ENCODE assay signal across 8 mouse cellular contexts in genomic region chr6:125081797-125082560, GRCm38 (mm10). TPM values are rescaled to one million over a fixed set of nuclear protein-coding genes. Genes with fewer than 3 reads are reported as not detected.
DNase-seq lines count a peak whose midpoint lies in the region; ATAC-seq and TF ChIP-seq lines count a peak whose summit lies in the region.

No protein-coding gene starts in this region.

- H3K27me3 ChIP-seq in limb, embryonic 11.5 days (ENCODE audit: control insufficient read depth, insufficient read depth, low read length): no peaks in the 10 kb centered on the region
- no peaks in the 10 kb centered on the region for H3K27me3 ChIP-seq in midbrain, embryonic 15.5 days (replicated peaks)
- no peaks in the 10 kb centered on the region for H3K27me3 ChIP-seq in testis, adult 2 months (ENCODE audit: control insufficient read depth, insufficient read depth, low read length)

- H3K4me3 ChIP-seq in limb, embryonic 11.5 days (ENCODE audit: low read depth, low read length): peak overlapping the region; percentile 33
- peak overlapping the region; percentile 46 for H3K4me3 ChIP-seq in midbrain, embryonic 15.5 days
- H3K4me3 ChIP-seq in testis, adult 2 months (ENCODE audit: control insufficient read depth, low read depth, low read length): peak overlapping the region; percentile 59

- peak overlapping the region; percentile 81 for H3K4me2 ChIP-seq in limb, embryonic 11.5 days (ENCODE audit: low read depth, severe bottlenecking)
- H3K4me2 ChIP-seq in midbrain, embryonic 15.5 days: peak overlapping the region; percentile 74

- ATAC-seq in limb, embryonic 11.5 days (ENCODE audit: insufficient number of reproducible peaks, low FRiP score, low TSS enrichment, low read depth): peak; percentile 87
- peak; percentile 93 for ATAC-seq in midbrain, embryonic 15.5 days (replicated peaks)

- H3K4me1 ChIP-seq in limb, embryonic 11.5 days (ENCODE audit: control insufficient read depth, insufficient read depth, low read length): no peaks in the 10 kb centered on the region
- H3K4me1 ChIP-seq in midbrain, embryonic 15.5 days: peaks cover 11% of the 10 kb centered on the region
- peaks cover 2% of the 10 kb centered on the region; the same call in 1 of the 2 replicates for H3K4me1 ChIP-seq in testis, adult 2 months (ENCODE audit: control insufficient read depth, insufficient read depth, low read length)

- peak overlapping the region; percentile 72 for H3K9ac ChIP-seq in limb, embryonic 11.5 days (ENCODE audit: low read length)
- H3K9ac ChIP-seq in midbrain, embryonic 15.5 days: peak overlapping the region; percentile 55

- peak; percentile 82 for TF ChIP-seq CTCF in testis, adult 2 months (IDR thresholded peaks at IDR 0.05; ENCODE audit: control insufficient read depth, insufficient read depth, insufficient replicate concordance, low read depth, low read length)

- DNase-seq in spleen, postnatal 4 days (ENCODE audit: low spot score in 2 of 2): peak; percentile 72 to 86
- DNase-seq in spleen, adult 18-20 months: no peak
- peak; percentile 90 for DNase-seq in embryo, embryonic 9.5 days (ENCODE audit: extremely low spot score)
- DNase-seq in heart, adult 11 months: peak; percentile 99
- peak; percentile 91 for DNase-seq in kidney, adult 11 months
- DNase-seq in limb, embryonic 11.5 days (ENCODE audit: low spot score): peak; percentile 98

- TF ChIP-seq POLR2A in testis, adult 2 months (IDR thresholded peaks at IDR 0.05; ENCODE audit: control insufficient read depth, low read depth, low read length): peak; percentile 47; the same call in 1 of the 2 replicates

- H3K36me3 ChIP-seq in limb, embryonic 11.5 days (ENCODE audit: control insufficient read depth, insufficient read depth, low read length): no peaks in the 10 kb centered on the region
- no peaks in the 10 kb centered on the region for H3K36me3 ChIP-seq in midbrain, embryonic 15.5 days (replicated peaks)
- H3K36me3 ChIP-seq in testis, adult 2 months (ENCODE audit: control insufficient read depth, insufficient read depth, low read length): no peaks in the 10 kb centered on the region

- no peak overlapping the region for H3K27ac ChIP-seq in limb, embryonic 11.5 days (replicated peaks; ENCODE audit: low read depth, low read length)
- peak overlapping the region; percentile 94 for H3K27ac ChIP-seq in midbrain, embryonic 15.5 days
- no peak overlapping the region for H3K27ac ChIP-seq in testis, adult 2 months (ENCODE audit: control insufficient read depth, insufficient read depth, low read depth, low read length)

- WGBS in limb, embryonic 11.5 days: 23% methylated on average over 45 of the region's 45 CpGs
- WGBS in midbrain, embryonic 15.5 days: 21% methylated on average over 45 of the region's 45 CpGs

- H3K9me3 ChIP-seq in limb, embryonic 11.5 days (ENCODE audit: control insufficient read depth, low read length): no peaks in the 10 kb centered on the region
- no peaks in the 10 kb centered on the region for H3K9me3 ChIP-seq in midbrain, embryonic 15.5 days

RNA-seq across cellular contexts. Expression of gene Chd4, which starts 13.8 kb away (rescaled TPM):
- 110 and 117 TPM in 2 replicates for polyA plus RNA-seq in limb, embryonic 11.5 days (2014; fragmentation: Nextera tagmentation; extraction: Ambion mirVana)
- polyA plus RNA-seq in midbrain, embryonic 15.5 days (2015; fragmentation: Nextera tagmentation; extraction: Ambion mirVana): 105 and 125 TPM in 2 replicates
- 42.5 and 43.0 TPM in 2 replicates for polyA plus RNA-seq in testis, adult 2 months (2012; rRNA removed)

RNA-seq across cellular contexts. Expression of gene Lpar5, which starts 14.3 kb away (rescaled TPM):
- 0.32 TPM in 1 of 2 replicates, not detected in the other for polyA plus RNA-seq in limb, embryonic 11.5 days (2014; fragmentation: Nextera tagmentation; extraction: Ambion mirVana)
- 0.56 and 0.60 TPM in 2 replicates for polyA plus RNA-seq in midbrain, embryonic 15.5 days (2015; fragmentation: Nextera tagmentation; extraction: Ambion mirVana)
- polyA plus RNA-seq in testis, adult 2 months (2012; rRNA removed): 0.31 and 0.32 TPM in 2 replicates

RNA-seq across cellular contexts. Expression of gene Acrbp, which starts 32.5 kb away (rescaled TPM):
- 13.3 and 16.1 TPM in 2 replicates for polyA plus RNA-seq in limb, embryonic 11.5 days (2014; fragmentation: Nextera tagmentation; extraction: Ambion mirVana)
- 18.4 and 19.6 TPM in 2 replicates for polyA plus RNA-seq in midbrain, embryonic 15.5 days (2015; fragmentation: Nextera tagmentation; extraction: Ambion mirVana)
- 1,698 and 1,947 TPM in 2 replicates for polyA plus RNA-seq in testis, adult 2 months (2012; rRNA removed)

RNA-seq across cellular contexts. Expression of gene Ing4, which starts 42.4 kb away (rescaled TPM):
- polyA plus RNA-seq in limb, embryonic 11.5 days (2014; fragmentation: Nextera tagmentation; extraction: Ambion mirVana): 128 and 134 TPM in 2 replicates
- polyA plus RNA-seq in midbrain, embryonic 15.5 days (2015; fragmentation: Nextera tagmentation; extraction: Ambion mirVana): 165 and 178 TPM in 2 replicates
- polyA plus RNA-seq in testis, adult 2 months (2012; rRNA removed): 11.3 and 11.8 TPM in 2 replicates

RNA-seq across cellular contexts. Expression of gene Nop2, which starts 49.7 kb away (rescaled TPM):
- 71.4 and 76.3 TPM in 2 replicates for polyA plus RNA-seq in limb, embryonic 11.5 days (2014; fragmentation: Nextera tagmentation; extraction: Ambion mirVana)
- 48.4 and 49.1 TPM in 2 replicates for polyA plus RNA-seq in midbrain, embryonic 15.5 days (2015; fragmentation: Nextera tagmentation; extraction: Ambion mirVana)
- 24.5 and 26.2 TPM in 2 replicates for polyA plus RNA-seq in testis, adult 2 months (2012; rRNA removed)

Comparison
In these comparisons a context has a peak if more than half of its experiments do, and no peak if none do; other contexts are left out.
1. DNase-seq: peak in spleen, postnatal 4 days (2 of 2), embryo, embryonic 9.5 days (single experiment), heart, adult 11 months (single experiment), kidney, adult 11 months (single experiment) and limb, embryonic 11.5 days (single experiment); none in spleen, adult 18-20 months (0 of 2).
2. RNA of gene Acrbp, which starts 32.5 kb away (polyA plus RNA-seq): 1,698 to 1,947 TPM in testis, adult 2 months; 18.4 to 19.6 TPM in midbrain, embryonic 15.5 days and 13.3 to 16.1 TPM in limb, embryonic 11.5 days; every median in the first group is over 10 times any median in the second.
3. Peak in every context shown above with its lines, with median percentiles within 50 percentile points of each other: H3K4me3 ChIP-seq.